Mouse (Mus musculus) adrenal gland, postnatal 36 days (tissue): ENCODE data around the gene Sat1. TPM values are rescaled to one million over a fixed set of nuclear protein-coding genes. Genes with fewer than 3 reads are reported as not detected.
A peak's percentile ranks its signal among the peaks of the same experiment; 100 is the strongest.
"Not testable (repeated sequence)": the region's sequence is repeated elsewhere in the genome, so short reads cannot be mapped to it uniquely, and the experiment has no call there.

Experiments used
- DNase-seq, 2 experiments: peaks; one replicate each; pipeline ENCODE4 v3.0.0; 2021; ENCODE audit warnings: mixed read lengths in 1 of 2
- long read RNA-seq, 2 experiments: library from polyadenylated mRNA; stranded (forward); transcript quantifications; one replicate each; pipeline ENCODE4 v2.0.0; 2021; ENCODE audit warnings: borderline sequencing depth in 2 of 2
- total RNA-seq, 2 experiments: library from RNA; stranded (reverse); gene quantifications; 2 replicates each; pipeline ENCODE4 v1.2.3; 2021

The Sat1 gene
- total RNA-seq: 100 to 1,000 TPM; 111 to 142 TPM
- long read RNA-seq, experiment 1, transcript Sat1-201 (6 exons, 1,162 nt): major isoform, 112 of 141 reads
- long read RNA-seq, experiment 1, transcript Sat1-207 (7 exons, 1,272 nt): minor isoform, 5 of 141 reads
- long read RNA-seq, experiment 1, partial matches to known transcripts: 5 of 141 reads
- long read RNA-seq, experiment 1, other reads (novel, unspliced or antisense): 13 of 141 reads
- long read RNA-seq, experiment 2, transcript Sat1-201 (6 exons, 1,162 nt): major isoform, 48 of 52 reads
- long read RNA-seq, experiment 2, partial matches to known transcripts: 1 of 52 reads
- long read RNA-seq, experiment 2, other reads (novel, unspliced or antisense): 0 of 52 reads

- DNase-seq: peak; percentile 93 to 94
These were observed at the start of gene Sat1 for GRCm38 (mm10) chrX:155216271-155216670. TSS of gene Sat1 (minus strand) at chrX:155216449.

GRCm38 (mm10) chrX:155262915-155263252, 46.6 kb upstream of the Sat1 start:
- no peak for DNase-seq

- peak; percentile 92 to 94 for DNase-seq
These were observed 46.1 kb upstream of the Sat1 start, which contains the start of gene Acot9 for GRCm38 (mm10) chrX:155262235-155262914. TSS of gene Acot9 (plus strand) at chrX:155262443.

- no peak for DNase-seq
These were observed 40.6 kb upstream of the Sat1 start for GRCm38 (mm10) chrX:155256856-155257255.

- peak in 1 of 2 experiments; percentile 11 for DNase-seq
These were observed 2.0 kb upstream of the Sat1 start for GRCm38 (mm10) chrX:155218277-155218676.

- DNase-seq: peak; percentile 35 to 44
These were observed 574 bp downstream of the Sat1 start for GRCm38 (mm10) chrX:155215501-155216248.

GRCm38 (mm10) chrX:155214291-155215136, 1.7 kb downstream of the Sat1 start:
- DNase-seq: no peak

GRCm38 (mm10) chrX:155208671-155209070, 7.6 kb downstream of the Sat1 start:
- peak in 1 of 2 experiments; percentile 6 for DNase-seq

GRCm38 (mm10) chrX:155205436-155205835, 10.8 kb downstream of the Sat1 start:
- not testable (repeated sequence) for DNase-seq

- DNase-seq: no peak
These were observed 13.6 kb downstream of the Sat1 start for GRCm38 (mm10) chrX:155202406-155203305.

- no peak for DNase-seq
These were observed 14.4 kb downstream of the Sat1 start for GRCm38 (mm10) chrX:155201799-155202198.

GRCm38 (mm10) chrX:155194979-155195378, 21.3 kb downstream of the Sat1 start:
- DNase-seq: no peak

GRCm38 (mm10) chrX:155193732-155194443, 22.4 kb downstream of the Sat1 start:
- no peak for DNase-seq

- peak; percentile 46 to 62 for DNase-seq
These were observed 24.3 kb downstream of the Sat1 start for GRCm38 (mm10) chrX:155191941-155192340.

- no peak for DNase-seq
These were observed 38.6 kb downstream of the Sat1 start for GRCm38 (mm10) chrX:155177640-155178039.

GRCm38 (mm10) chrX:155177230-155177629, 39.0 kb downstream of the Sat1 start:
- DNase-seq: no peak

GRCm38 (mm10) chrX:155175568-155175967, 40.7 kb downstream of the Sat1 start:
- no peak for DNase-seq

- DNase-seq: no peak
These were observed 43.9 kb downstream of the Sat1 start for GRCm38 (mm10) chrX:155172310-155172709.

- DNase-seq: no peak
These were observed 44.5 kb downstream of the Sat1 start for GRCm38 (mm10) chrX:155171754-155172153.

- no peak for DNase-seq
These were observed 46.4 kb downstream of the Sat1 start for GRCm38 (mm10) chrX:155169886-155170285.
